Mouse (Mus musculus): ENCODE data around the gene Tln2. TPM values are rescaled to one million over a fixed set of nuclear protein-coding genes. Genes with fewer than 3 reads are reported as not detected.
"Not testable (repeated sequence)": the region's sequence is repeated elsewhere in the genome, so short reads cannot be mapped to it uniquely, and the experiment has no call there.

The Tln2 gene
- total RNA-seq, 2 experiments from 2014 or later = 121 to 123 TPM

DNA sequence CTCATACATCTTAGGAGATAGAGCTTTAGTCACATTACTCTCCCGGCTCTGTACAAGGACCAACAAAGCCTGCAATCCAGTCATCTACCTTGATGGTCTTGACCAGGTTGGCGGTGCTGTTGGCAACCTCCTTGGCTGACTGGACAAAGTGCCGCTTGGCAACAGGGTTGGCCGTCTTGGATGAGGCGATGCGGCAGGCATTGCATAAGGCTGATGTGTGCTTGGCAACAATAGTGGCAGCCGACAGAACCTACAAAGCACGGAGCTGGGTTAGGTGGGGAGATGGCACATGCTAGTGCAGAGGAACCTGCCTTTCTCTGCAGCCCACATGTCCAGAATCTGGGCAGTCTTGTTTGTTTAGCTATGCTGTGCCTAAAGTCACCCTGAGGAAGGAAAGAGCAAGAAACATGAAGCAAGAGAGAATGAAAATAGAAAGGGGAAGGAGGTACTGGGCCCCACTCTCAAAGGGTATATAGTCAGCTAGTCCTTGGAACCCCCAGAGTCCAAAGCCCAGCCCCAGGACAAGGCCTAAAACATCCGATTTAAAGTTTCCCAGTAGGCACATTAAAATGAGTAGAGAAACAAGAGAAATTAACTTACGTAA lies 257.0 kb downstream of the Tln2 start:
- DNase-seq (ENCODE audit: extremely low spot score in 1 of 2, low spot score in 2 of 2) = no peak

DNA sequence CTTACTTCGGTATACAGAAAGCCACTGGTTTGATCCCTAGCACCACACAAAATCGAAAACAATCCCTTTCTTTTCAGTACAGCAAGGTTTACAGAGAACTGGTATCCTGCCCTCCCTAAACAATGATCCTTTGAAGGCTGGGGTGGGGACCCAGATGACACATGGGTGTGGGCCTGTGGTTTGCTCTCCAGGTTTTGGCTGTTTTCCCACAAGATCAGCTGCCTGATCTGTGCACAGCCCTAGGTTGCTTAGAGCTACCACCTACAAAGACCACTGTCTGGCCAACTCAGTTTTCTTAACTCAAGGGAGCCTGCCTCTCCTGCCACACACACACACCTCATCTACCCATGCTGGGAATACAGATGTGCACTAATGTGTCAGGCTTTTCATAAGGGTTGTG lies 257.9 kb downstream of the Tln2 start:
- DNase-seq (ENCODE audit: extremely low spot score in 1 of 2, low spot score in 2 of 2) = no peak
- intact Hi-C loops (cut with DNase I) = no loop called here

More for the DNA sequence above, 257.0 kb downstream of the Tln2 start:
- intact Hi-C loops (cut with DNase I) = no loop called here

DNA sequence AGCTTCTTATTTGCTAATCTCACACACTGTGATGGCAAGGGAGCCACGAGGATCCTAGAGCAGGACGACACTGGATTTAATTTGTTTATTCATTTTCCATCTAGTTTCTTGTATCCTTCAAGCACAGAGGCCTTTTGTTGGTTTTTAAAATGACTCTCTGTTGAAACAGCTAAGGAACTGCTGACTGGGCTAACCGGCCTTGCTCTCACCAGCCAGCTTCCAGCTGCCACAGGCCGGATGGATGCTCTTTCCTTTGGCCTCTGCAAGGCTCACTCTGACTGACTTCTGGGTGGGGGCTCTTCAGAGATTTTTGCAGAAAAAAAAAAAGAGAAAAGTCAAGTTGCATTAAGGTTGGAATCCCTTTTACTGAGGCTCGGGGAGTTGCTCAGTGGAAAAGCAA lies 258.7 kb downstream of the Tln2 start:
- intact Hi-C loops (cut with DNase I) = no loop called here
- no peak for DNase-seq (ENCODE audit: extremely low spot score in 1 of 2, low spot score in 2 of 2)

DNA sequence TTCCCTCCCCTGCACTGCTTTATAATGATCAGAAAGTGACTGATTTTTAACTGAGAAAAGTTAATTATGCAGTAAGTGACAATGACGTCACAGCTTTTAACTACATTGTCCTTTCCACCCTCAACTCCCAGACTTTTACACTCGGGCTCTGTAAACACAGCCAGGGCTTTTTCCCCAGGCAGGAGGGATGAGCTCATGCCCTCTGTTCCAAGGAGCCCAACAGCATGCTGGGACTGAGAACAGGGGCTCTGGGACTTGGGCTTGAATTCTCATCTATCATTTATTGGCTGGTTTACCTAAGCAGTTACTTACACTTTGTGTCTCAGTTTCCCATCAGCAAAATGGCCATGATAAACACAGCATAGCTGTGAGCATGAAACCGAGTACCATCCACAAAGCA lies 259.2 kb downstream of the Tln2 start:
- intact Hi-C loops (cut with DNase I) = no loop called here
- DNase-seq (ENCODE audit: extremely low spot score in 1 of 2, low spot score in 2 of 2) = no peak

DNA sequence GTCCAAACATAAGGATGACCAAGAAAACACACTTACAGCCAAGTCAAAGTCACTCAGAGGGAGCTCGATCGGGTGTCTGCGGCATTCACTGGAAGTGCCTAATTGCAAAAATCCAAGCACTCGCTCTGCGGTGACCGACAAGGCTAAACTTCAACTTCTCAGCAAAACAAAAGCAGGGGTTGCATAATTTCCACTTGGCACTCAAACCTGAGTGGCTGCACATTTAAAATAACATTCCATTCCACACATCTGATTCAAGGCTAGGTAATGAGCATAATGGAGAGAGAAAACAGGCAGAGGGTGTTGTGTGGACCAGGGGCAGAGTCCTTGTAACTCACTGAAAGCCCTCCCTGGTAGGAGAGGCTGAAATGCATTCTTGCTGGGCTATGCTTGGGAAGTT lies 260.3 kb downstream of the Tln2 start:
- intact Hi-C loops (cut with DNase I) = no loop called here
- no peak for DNase-seq (ENCODE audit: extremely low spot score in 1 of 2, low spot score in 2 of 2)

DNA sequence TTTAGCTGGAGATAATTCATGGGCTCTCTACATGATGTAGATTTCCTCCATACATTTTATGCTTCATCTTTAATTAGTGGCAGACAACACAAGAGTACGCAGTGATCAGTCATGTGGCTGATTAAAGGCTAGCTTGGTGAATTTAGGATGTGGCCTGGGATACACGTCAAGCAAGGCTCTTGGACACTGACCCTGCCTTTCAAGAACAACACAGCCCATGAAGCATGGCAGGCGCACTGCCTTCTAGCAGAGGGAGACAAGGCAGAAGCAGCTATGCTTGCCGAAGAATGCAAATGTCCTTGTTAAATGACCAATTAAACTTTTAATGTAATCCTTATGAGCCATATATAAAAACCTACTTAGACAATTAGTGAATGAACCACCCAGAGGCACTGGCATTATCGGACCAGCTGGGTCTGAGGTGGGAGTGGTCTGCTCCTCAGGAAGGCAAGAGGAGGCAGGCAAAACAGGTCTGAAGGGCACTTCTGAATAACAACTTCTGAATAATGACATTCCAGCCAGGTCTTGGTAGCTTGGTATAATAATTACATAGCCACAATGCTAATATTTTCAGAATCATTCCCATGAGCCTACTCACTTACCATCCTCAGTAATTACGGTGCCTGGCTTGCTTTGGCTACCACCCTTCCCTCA lies 262.1 kb downstream of the Tln2 start:
- intact Hi-C loops (cut with DNase I) = no loop called here
- no peak for DNase-seq (ENCODE audit: extremely low spot score in 1 of 2, low spot score in 2 of 2)

DNA sequence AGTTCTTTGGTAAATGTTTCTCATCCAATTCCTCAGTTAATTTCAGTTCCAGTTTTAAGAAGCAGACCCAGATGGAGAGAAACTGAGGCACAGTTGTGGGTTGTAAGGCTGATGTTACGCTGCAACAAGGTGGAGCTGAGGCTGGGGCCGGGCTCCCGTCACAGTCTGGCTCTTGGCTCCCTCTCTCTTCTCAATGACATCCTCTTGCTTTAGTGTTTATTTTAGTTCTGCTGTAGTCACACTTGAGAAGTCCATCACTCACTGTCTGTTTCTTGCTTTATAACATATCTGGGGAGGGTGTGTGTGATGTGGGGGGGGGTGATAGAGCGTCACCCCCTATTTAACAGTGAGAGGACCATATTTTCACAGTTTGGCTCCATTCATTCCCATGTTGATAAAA lies 272.0 kb downstream of the Tln2 start:
- intact Hi-C loops (cut with DNase I) = no loop called here
- DNase-seq (ENCODE audit: extremely low spot score in 1 of 2, low spot score in 2 of 2) = no peak

DNA sequence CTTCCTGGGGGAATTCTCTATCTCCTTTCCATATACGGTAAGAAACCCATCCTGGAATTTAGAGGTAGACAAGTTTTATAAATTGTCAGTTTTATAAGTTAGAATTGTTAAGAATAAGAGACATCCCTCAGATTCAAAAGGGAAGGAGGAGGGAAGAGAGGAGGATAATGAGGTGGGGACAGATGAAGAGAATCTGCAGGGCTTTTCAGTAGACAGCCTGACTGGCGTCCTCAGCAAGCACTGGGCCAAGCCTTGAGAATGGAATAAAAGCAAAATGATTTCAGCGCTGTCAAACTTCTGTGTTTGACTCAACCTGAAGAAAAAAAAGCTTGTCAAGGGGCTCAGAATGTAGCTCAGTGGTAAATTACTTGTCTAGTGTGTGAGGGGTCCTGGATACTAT lies 272.7 kb downstream of the Tln2 start:
- no peak for DNase-seq (ENCODE audit: extremely low spot score in 1 of 2, low spot score in 2 of 2)
- intact Hi-C loops (cut with DNase I) = no loop called here

DNA sequence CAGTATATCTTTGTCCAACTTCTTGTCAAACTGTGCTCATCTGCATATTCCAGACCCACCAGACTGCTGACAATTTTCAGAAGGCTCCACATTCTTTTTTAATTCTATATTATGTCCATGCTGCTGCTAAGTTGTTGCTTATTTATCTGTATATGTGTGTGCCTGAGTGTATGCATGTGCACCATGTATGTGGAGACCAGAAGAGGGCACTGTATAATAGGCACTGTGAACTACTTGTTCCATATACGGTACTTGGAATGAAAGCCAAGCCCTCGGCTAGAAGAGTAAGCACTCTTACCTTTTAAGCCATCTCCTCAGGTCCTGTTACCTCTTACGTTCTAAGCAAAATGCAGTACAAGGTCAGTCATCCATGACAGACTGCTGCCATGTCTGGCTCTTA lies 274.0 kb downstream of the Tln2 start:
- intact Hi-C loops (cut with DNase I) = no loop called here

DNA sequence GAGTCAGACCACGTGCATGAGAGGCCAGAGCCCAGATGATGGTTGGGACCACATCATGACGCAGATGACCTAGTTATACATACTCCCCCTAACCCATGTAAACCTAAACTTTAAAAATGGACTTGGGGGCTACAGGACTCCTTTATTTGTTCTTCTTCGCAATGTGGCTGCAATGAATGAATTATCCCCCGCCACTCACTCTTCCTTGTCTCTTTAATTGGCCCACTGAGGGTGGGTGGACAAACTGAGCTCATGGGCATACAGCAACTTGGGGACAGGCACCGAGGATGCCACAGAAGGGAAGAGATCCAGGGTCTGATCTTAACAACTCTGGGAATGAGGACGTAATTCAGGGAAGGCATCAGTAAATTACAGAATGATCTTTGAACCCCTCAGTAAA lies 277.7 kb downstream of the Tln2 start:
- no peak for DNase-seq (ENCODE audit: extremely low spot score in 1 of 2, low spot score in 2 of 2)
- intact Hi-C loops (cut with DNase I) = no loop called here

More for the DNA sequence above, 274.0 kb downstream of the Tln2 start:
- no peak for DNase-seq (ENCODE audit: extremely low spot score in 1 of 2, low spot score in 2 of 2)

DNA sequence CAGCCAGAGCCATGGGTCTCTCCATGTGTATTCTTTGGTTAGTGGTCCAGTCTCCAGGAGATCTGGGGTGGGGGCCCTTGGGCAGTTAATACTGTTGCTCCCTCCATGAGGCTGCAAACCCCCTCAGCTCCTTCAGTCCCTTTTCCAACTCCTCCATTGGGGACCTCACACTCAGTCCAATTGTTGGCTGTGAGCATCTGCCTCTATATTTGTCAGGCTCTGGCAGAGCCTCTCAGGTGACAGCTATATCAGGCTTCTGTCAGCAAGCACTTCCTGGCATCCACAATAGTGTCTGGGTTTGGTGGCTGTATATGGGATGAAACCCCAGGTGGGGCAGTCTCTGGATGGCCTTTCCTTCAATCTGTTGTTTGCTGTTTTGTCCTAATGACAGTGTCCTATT lies 279.2 kb downstream of the Tln2 start:
- DNase-seq (ENCODE audit: extremely low spot score in 1 of 2, low spot score in 2 of 2); intact Hi-C loops (cut with DNase I): not testable (repeated sequence)

DNA sequence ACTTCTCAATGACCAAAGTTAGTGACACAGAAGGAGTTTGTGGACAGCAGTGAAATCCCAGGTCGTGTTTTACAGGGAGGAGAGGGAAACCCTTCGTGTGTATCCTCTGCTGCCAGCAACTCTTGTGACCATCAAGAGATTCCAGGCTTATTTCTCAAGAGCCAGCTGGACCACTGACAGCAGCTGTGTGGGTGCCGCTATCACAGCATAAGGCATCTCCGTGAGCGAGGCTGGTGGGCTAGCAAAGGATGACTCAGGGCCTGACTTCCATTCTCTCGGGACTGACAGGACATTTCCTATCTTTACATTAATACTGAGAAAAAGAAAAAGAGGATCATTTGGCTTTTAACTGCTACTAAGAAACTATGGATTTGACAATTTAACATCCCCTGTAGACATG lies 283.1 kb downstream of the Tln2 start:
- no peak for DNase-seq (ENCODE audit: extremely low spot score in 1 of 2, low spot score in 2 of 2)
- intact Hi-C loops (cut with DNase I) = no loop called here

DNA sequence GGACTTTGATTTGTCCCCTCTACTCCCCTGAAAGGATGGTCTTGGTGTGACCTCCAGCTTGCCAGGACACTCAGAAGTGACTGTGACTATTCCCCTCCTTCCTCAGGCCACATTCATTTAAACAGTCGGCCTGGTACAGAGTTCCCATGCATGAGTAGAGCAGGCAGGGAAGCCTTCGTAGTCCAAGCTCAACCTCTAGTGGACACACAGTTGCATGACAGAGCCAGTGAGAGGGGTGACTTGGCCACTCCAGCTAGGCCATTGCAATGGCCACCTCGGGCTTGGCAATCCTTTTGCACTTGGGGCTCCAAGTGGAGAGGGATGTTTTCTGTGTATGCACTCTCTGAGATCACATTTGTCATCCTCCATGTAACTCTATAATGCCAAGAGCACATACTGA lies 285.2 kb downstream of the Tln2 start:
- no peak for DNase-seq (ENCODE audit: extremely low spot score in 1 of 2, low spot score in 2 of 2)
- intact Hi-C loops (cut with DNase I) = no loop called here

DNA sequence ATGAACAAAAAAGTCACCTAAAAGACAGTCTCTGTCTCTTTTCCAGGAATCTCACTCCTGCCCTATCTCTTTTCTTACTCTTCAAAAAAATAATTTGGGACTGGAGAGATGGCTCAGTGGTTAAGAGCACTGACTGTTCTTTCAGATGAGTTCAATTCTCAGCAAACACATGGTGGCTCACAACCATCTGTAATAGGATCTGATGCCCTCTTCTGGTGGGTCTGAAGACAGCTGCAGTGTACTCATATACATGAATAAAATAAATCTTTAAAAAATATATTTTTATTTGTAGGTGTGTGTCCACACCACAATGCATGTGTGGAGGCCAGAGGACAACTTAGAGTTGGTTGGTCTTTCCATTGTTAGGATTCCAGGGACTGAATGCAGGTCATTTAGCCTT lies 286.1 kb downstream of the Tln2 start:
- intact Hi-C loops (cut with DNase I) = no loop called here
- DNase-seq (ENCODE audit: extremely low spot score in 1 of 2, low spot score in 2 of 2) = no peak

DNA sequence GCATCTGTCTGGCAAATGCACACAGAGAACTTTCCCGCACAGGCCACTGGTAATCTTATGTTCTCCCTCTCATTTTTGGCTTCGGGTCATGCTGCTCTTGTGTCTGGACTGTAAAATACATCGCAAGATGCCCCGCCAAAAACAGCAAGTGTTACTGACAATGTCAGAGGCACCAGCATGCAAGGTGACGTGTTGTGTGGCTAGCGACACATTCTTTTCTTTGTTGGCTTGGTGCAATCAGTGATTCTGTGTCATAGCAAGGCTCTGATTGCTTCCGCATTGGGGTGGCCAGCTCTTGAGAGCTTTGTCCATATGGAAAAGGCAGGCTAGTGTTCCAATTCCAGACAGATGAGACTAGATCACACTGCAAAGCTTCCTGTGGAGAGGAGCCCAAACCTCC lies 288.8 kb downstream of the Tln2 start:
- no peak for DNase-seq (ENCODE audit: extremely low spot score in 1 of 2, low spot score in 2 of 2)
- intact Hi-C loops (cut with DNase I) = no loop called here

DNA sequence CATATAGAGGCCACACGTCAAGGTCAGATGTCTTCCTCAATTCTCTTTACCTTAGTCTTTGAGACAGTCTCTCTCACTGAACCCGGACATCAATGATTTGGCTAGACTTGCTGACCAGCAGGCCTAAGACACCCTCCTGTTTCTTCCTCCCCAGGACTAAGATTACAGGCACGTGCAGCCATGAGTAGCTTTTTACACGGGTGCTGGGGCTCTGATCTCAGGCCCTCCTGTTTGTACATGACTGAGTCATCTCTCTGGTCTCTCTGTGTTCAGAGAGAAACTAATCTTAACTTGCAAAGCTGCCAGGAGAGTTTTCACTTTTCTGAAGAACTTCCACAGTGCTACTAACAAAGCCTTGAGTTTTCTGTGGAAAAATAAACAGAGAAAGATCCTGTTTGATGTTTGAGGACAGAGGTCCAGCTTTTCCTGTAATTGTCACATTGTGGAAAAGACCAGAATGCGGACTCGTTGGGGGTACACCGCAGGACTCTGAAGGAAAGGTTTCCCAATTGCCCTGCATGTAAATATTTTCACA lies 289.4 kb downstream of the Tln2 start:
- DNase-seq (ENCODE audit: extremely low spot score in 1 of 2, low spot score in 2 of 2) = no peak
- intact Hi-C loops (cut with DNase I) = no loop called here

DNA sequence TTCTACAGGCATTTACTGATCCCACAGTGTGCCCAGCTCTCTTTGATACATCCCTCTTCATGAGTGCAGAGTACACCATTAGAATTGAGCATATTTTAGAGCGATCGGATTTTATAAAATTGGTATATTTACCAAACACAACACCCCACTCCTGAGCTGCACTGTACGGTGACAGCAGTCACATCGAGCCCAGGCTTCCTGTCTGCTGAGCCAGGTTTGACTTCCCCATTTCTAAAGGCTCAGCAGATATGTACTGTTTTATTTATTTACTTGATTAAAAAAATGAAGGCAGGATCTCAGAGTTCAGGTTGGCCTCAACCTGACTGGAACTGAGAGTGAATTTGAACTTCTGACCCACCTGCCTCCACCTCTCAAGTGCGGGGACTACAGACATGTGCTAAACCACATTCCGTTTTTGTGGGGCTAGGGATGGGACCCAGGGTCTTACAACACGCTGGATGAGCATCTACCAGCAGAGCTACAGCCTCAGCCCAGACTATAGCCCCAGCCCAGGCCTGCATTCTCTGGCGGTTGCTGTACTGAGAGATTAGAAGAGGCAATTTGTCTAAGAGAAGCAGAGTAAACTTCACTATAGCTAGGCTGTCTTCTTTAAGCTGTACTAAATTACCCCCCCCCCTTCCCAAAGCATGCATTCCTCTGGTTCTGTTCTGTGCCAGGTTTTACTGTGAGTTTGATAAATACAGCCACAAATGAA lies 292.1 kb downstream of the Tln2 start:
- DNase-seq (ENCODE audit: extremely low spot score in 1 of 2, low spot score in 2 of 2) = no peak
- intact Hi-C loops (cut with DNase I) = no loop called here

DNA sequence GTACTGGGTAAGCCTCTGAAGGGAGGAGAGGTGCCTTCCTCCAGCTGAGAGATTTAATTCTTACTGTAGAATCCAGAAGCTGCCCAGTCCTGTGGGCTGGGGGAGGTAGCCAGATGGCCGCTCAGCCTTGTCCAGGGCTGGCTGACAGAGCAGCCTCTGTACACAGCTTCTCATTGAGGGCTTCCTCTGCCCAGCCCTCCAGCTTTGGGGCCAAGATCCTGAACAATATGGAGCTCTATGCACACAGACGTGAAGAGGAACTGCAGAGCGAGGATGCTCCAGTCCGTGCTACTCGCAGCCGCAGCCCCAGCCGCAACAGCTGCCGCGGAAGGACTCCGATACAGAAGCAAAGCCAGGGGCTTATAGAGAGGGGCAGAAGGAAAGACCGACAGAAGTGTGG lies 294.0 kb downstream of the Tln2 start:
- peak; percentile 52 to 59 for DNase-seq (ENCODE audit: extremely low spot score in 1 of 2, low spot score in 2 of 2)
- intact Hi-C loops (cut with DNase I) = no loop called here

DNA sequence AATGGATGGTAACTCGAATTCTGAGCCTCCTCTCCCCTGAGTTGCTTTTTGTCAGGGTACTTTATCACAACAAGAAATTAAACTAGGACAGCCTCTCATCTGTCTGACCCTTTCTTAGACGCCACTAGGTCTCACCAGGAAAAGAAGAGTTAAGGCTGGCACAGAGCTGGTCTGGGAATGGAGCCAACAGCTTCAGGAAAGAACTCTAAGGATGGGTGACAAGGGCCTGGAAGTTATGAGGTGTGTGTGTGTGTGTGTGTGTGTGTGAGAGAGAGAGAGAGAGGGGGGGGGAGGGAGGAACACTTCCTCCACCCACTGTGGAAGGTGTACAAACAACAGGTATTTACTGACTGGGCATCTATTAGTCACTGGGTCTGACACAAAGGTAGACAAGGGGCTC lies 294.6 kb downstream of the Tln2 start:
- DNase-seq (ENCODE audit: extremely low spot score in 1 of 2, low spot score in 2 of 2) = peak; percentile 23 to 43
- intact Hi-C loops (cut with DNase I) = no loop called here
